23 mouse cellular contexts compared by ENCODE assay signal in the genomic region with DNA sequence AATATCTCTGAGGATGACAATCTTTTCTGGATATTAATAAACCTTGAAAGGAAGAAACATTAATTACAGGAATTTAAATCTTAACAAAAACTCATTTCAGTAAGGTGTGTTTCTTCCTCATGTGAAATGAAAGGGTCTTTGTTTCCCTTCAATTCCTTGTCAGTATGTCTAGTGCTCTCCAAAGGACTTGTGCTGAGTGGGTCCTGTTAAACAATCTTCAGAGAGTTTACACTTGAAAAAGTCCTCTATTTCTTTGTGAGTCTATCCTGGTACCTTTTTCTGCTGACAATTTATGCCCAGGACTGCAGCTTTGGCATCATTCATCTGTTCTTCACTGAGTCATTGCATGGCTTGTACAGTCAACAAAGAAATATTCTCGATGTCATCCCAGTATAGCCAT.
A peak's percentile ranks its signal among the peaks of the same experiment; 100 is the strongest.
DNase-seq lines count a peak whose midpoint lies in the region; ATAC-seq and TF ChIP-seq lines count a peak whose summit lies in the region.
"Had no signal": no experiment of that assay in that cellular context is flagged by ENCODE, and none has a peak within 500 bp of the region (broad histone marks: within the 10 kb centered on the region; RNA-seq: fewer than 3 reads in every experiment).

No protein-coding gene starts in this region.

- H3K4me2 ChIP-seq in lung, embryonic 15.5 days, result no peak overlapping the region
- H3K4me2 ChIP-seq in lung, postnatal 0 days (replicated peaks; ENCODE audit: low read depth, low read length), result no peak overlapping the region
- H3K4me2 ChIP-seq: embryonic facial prominence, embryonic 13.5 days; embryonic facial prominence, embryonic 15.5 days; forebrain, embryonic 12.5 days had no signal

- no peak for DNase-seq in lung, postnatal 36 days
- peak; percentile 10 for DNase-seq in lung, postnatal 0 days (ENCODE audit: low spot score)
- no peak for DNase-seq in lung, adult 18-20 months
- no peak for DNase-seq in adrenal gland, postnatal 14 days
- DNase-seq: adrenal gland, adult 8-10 months; adrenal gland, postnatal 25 days; cerebellum, adult 11 months; cerebellum, adult 18-20 months; cerebellum, adult 8-10 months; cerebellum, adult 9-11 months; cerebellum, postnatal 14 days; cerebellum, postnatal 36 days; embryo, embryonic 11 days had no signal

- 43% methylated on average over 1 of the region's 1 CpGs for WGBS in lung, embryonic 15.5 days
- 58% methylated on average over 1 of the region's 1 CpGs for WGBS in lung, postnatal 0 days

- H3K36me3 ChIP-seq in lung, embryonic 15.5 days, result no peaks in the 10 kb centered on the region
- H3K36me3 ChIP-seq in lung, postnatal 0 days (ENCODE audit: insufficient read depth, low read length), result no peaks in the 10 kb centered on the region
- H3K36me3 ChIP-seq: embryonic facial prominence, embryonic 13.5 days; embryonic facial prominence, embryonic 15.5 days; forebrain, embryonic 10.5 days; forebrain, embryonic 12.5 days had no signal

- no peak overlapping the region for H3K9ac ChIP-seq in lung, embryonic 15.5 days
- H3K9ac ChIP-seq in lung, postnatal 0 days (replicated peaks; ENCODE audit: low read depth), result no peak overlapping the region
- H3K9ac ChIP-seq: embryonic facial prominence, embryonic 13.5 days; embryonic facial prominence, embryonic 15.5 days; forebrain, embryonic 12.5 days had no signal

- H3K9me3 ChIP-seq in lung, embryonic 15.5 days, result no peaks in the 10 kb centered on the region
- H3K9me3 ChIP-seq in lung, postnatal 0 days (ENCODE audit: low read length), result no peaks in the 10 kb centered on the region
- H3K9me3 ChIP-seq: embryonic facial prominence, embryonic 13.5 days; embryonic facial prominence, embryonic 15.5 days; forebrain, embryonic 10.5 days; forebrain, embryonic 12.5 days had no signal

- TF ChIP-seq EP300 in lung, postnatal 0 days (IDR thresholded peaks at IDR 0.05), result no peak

- H3K4me3 ChIP-seq in lung, embryonic 15.5 days, result no peak overlapping the region
- H3K4me3 ChIP-seq in lung, postnatal 0 days (ENCODE audit: low read depth, low read length), result no peak overlapping the region
- H3K4me3 ChIP-seq: embryonic facial prominence, embryonic 13.5 days; embryonic facial prominence, embryonic 15.5 days; erythroblast, embryonic 14.5 days; forebrain, embryonic 10.5 days; forebrain, embryonic 12.5 days had no signal

- TF ChIP-seq CTCF in lung, postnatal 0 days (IDR thresholded peaks at IDR 0.05), result no peak

- no peaks in the 10 kb centered on the region for H3K4me1 ChIP-seq in lung, embryonic 15.5 days
- no peaks in the 10 kb centered on the region for H3K4me1 ChIP-seq in lung, postnatal 0 days (ENCODE audit: insufficient read depth, low read depth, low read length)
- H3K4me1 ChIP-seq: embryonic facial prominence, embryonic 13.5 days; embryonic facial prominence, embryonic 15.5 days; forebrain, embryonic 10.5 days; forebrain, embryonic 12.5 days had no signal

- peak; percentile 72; the same call in 1 of the 2 replicates for ATAC-seq in lung, embryonic 15.5 days (ENCODE audit: borderline replicate concordance, extremely low read depth, low FRiP score, low TSS enrichment)
- no peak for ATAC-seq in lung, postnatal 0 days
- ATAC-seq: activated CD4-positive, CD25-positive, alpha-beta regulatory T cell, adult 4 months; forebrain, embryonic 14.5 days; forebrain, embryonic 16.5 days; Patski had no signal

- no peak overlapping the region for H3K27ac ChIP-seq in lung, embryonic 15.5 days
- no peak overlapping the region for H3K27ac ChIP-seq in lung, postnatal 0 days (ENCODE audit: low read length)
- H3K27ac ChIP-seq: embryonic facial prominence, embryonic 13.5 days; embryonic facial prominence, embryonic 15.5 days; forebrain, embryonic 10.5 days; forebrain, embryonic 12.5 days had no signal

- H3K27me3 ChIP-seq in lung, embryonic 15.5 days, result no peaks in the 10 kb centered on the region
- H3K27me3 ChIP-seq in lung, postnatal 0 days (replicated peaks; ENCODE audit: insufficient read depth, low read length), result no peaks in the 10 kb centered on the region
- H3K27me3 ChIP-seq: embryonic facial prominence, embryonic 13.5 days; embryonic facial prominence, embryonic 15.5 days; forebrain, embryonic 12.5 days; Patski had no signal
